Mouse (Mus musculus): ENCODE results near the gene Oasl2. TPM values are rescaled to one million over a fixed set of nuclear protein-coding genes. Genes with fewer than 3 reads are reported as not detected.
A peak's percentile ranks its signal among the peaks of the same experiment; 100 is the strongest.
"Not testable (repeated sequence)": the region's sequence is repeated elsewhere in the genome, so short reads cannot be mapped to it uniquely, and the experiment has no call there.

Oasl2 gene
- polyA plus RNA-seq, 1 experiment = 380 TPM

DNA sequence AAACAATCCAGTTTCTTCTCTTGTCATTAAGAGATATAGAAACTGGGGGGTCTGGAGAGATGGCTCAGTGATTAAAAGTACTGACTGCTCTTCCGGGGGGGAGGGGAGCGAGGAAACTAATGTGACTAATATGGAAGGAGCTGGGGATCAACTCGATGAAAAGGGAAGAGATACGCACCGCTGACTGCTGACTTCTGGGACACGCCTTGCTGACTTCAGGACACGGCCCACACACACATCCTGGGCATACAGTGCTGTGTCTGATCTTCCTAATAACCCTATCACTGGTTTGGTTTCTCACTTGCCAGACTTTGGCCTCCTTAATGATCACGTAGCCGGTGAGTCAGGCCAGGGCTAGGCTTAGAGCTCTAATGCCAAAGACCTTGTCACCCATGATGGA is 30.0 kb downstream of the Oasl2 start:
- H3K27ac ChIP-seq (ENCODE audit: insufficient read depth, low read depth, low read length) = no peak overlapping the region
- TF ChIP-seq POLR2A (IDR thresholded peaks at IDR 0.05; ENCODE audit: borderline replicate concordance, low read depth, low read length) = no peak
- no peak for TF ChIP-seq CTCF (IDR thresholded peaks at IDR 0.05; ENCODE audit: low read depth, low read length)
- H3K4me3 ChIP-seq (ENCODE audit: insufficient read depth, low read length) = no peak overlapping the region
- H3K4me1 ChIP-seq (ENCODE audit: control insufficient read depth, insufficient read depth, low read length) = peaks cover 8% of the 10 kb centered on the region

GRCm38 (mm10) chr5:114931626-114932025 is 34.9 kb downstream of the Oasl2 start:
- Histone ChIP-seq H3K4me3 (ENCODE audit: insufficient read depth, low read length) (no peak overlapping the region), H3K27ac (ENCODE audit: insufficient read depth, low read depth, low read length) (no peak overlapping the region), H3K4me1 (ENCODE audit: control insufficient read depth, insufficient read depth, low read length) (peaks cover 6% of the 10 kb centered on the region)
- TF ChIP-seq CTCF (IDR thresholded peaks at IDR 0.05; ENCODE audit: low read depth, low read length) (no peak), POLR2A (IDR thresholded peaks at IDR 0.05; ENCODE audit: borderline replicate concordance, low read depth, low read length) (no peak)

GRCm38 (mm10) chr5:114933206-114933605 is 36.5 kb downstream of the Oasl2 start:
- Histone ChIP-seq H3K4me1 (ENCODE audit: control insufficient read depth, insufficient read depth, low read length) (peaks cover 6% of the 10 kb centered on the region), H3K4me3 (ENCODE audit: insufficient read depth, low read length) (no peak overlapping the region), H3K27ac (ENCODE audit: insufficient read depth, low read depth, low read length) (no peak overlapping the region)
- TF ChIP-seq CTCF (IDR thresholded peaks at IDR 0.05; ENCODE audit: low read depth, low read length) (no peak), POLR2A (IDR thresholded peaks at IDR 0.05; ENCODE audit: borderline replicate concordance, low read depth, low read length) (no peak)

DNA sequence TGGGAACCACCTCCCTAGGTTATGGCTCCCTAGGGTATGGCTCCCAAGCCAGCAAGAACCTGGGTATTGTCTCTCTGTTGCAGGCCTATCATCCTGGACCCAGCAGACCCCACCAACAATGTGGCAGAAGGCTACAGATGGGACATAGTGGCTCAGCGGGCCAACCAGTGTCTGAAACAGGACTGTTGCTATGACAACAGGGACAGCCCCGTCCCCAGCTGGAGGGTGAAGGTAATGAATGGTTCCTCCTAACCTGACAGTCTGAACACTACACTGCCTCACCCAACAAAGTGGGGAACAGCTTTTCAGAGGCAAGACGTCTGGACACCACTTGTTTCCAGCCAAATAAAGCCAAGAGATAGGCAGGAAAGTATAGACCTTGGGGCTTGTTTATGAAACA is 39.1 kb downstream of the Oasl2 start:
- TF ChIP-seq POLR2A (IDR thresholded peaks at IDR 0.05; ENCODE audit: borderline replicate concordance, low read depth, low read length) (no peak), CTCF (IDR thresholded peaks at IDR 0.05; ENCODE audit: low read depth, low read length) (no peak)
- no peak overlapping the region for H3K4me3 ChIP-seq (ENCODE audit: insufficient read depth, low read length)
- peaks cover 6% of the 10 kb centered on the region for H3K4me1 ChIP-seq (ENCODE audit: control insufficient read depth, insufficient read depth, low read length)
- no peak overlapping the region for H3K27ac ChIP-seq (ENCODE audit: insufficient read depth, low read depth, low read length)

DNA sequence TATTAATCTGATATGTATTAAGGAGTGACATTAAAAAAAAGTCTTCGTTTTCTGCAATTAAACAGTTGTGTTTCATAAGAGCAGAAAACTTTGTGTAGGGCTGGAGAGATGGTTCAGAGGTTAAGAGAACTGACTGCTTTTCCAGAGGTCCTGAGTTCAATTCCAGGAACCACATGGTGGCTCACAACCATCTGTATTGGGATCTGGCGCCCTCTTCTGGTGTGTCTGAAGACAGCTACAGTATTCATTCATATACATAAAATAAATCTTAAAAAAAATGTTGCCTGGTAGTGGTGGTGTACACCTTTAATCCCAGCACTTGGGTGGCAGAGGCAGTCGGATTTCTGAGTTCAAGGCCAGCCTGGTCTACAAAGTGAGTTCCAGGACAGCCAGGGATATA is 44.4 kb downstream of the Oasl2 start:
- H3K4me3 ChIP-seq (ENCODE audit: insufficient read depth, low read length); H3K27ac ChIP-seq (ENCODE audit: insufficient read depth, low read depth, low read length); H3K4me1 ChIP-seq (ENCODE audit: control insufficient read depth, insufficient read depth, low read length): not testable (repeated sequence)

GRCm38 (mm10) chr5:114942074-114942765 is 45.5 kb downstream of the Oasl2 start, which contains the start of gene 2210016L21Rik:
Gene 2210016L21Rik, plus strand, starts transcription at chr5:114942158.
- H3K27ac ChIP-seq (ENCODE audit: insufficient read depth, low read depth, low read length) = peak within 1 kb of the TSS; percentile 41
- TF ChIP-seq POLR2A (IDR thresholded peaks at IDR 0.05; ENCODE audit: borderline replicate concordance, low read depth, low read length) (no peak; the same call in 1 of the 2 replicates), CTCF (IDR thresholded peaks at IDR 0.05; ENCODE audit: low read depth, low read length) (no peak)

DNA sequence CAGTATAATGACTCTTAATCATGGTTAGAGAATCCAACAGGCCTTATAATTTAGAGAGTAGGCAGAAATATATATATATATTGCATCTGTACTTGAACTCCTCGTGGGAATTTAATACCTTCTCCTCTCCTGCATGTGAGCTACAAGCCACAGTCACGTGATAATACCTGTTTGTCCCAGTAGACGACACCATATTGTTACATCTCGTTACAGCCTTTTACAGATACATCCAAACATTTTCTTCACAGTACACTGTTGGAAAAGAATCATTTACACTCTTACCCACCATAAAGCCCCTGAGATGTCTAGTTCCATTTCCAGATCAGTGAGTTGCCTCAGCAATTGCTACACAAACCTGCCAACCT is 46.0 kb downstream of the Oasl2 start:
- peaks cover 5% of the 10 kb centered on the region; the same call in 1 of the 2 replicates for H3K4me1 ChIP-seq (ENCODE audit: control insufficient read depth, insufficient read depth, low read length)
- TF ChIP-seq POLR2A (IDR thresholded peaks at IDR 0.05; ENCODE audit: borderline replicate concordance, low read depth, low read length) (no peak), CTCF (IDR thresholded peaks at IDR 0.05; ENCODE audit: low read depth, low read length) (no peak)
- H3K4me3 ChIP-seq (ENCODE audit: insufficient read depth, low read length) = peak overlapping the region; percentile 75
- H3K27ac ChIP-seq (ENCODE audit: insufficient read depth, low read depth, low read length) = no peak overlapping the region

More at GRCm38 (mm10) chr5:114942074-114942765, 45.5 kb downstream of the Oasl2 start, which contains the start of gene 2210016L21Rik:
- peaks cover 5% of the 10 kb centered on the region; the same call in 1 of the 2 replicates for H3K4me1 ChIP-seq (ENCODE audit: control insufficient read depth, insufficient read depth, low read length)
- H3K4me3 ChIP-seq (ENCODE audit: insufficient read depth, low read length) = peak within 1 kb of the TSS; percentile 75

DNA sequence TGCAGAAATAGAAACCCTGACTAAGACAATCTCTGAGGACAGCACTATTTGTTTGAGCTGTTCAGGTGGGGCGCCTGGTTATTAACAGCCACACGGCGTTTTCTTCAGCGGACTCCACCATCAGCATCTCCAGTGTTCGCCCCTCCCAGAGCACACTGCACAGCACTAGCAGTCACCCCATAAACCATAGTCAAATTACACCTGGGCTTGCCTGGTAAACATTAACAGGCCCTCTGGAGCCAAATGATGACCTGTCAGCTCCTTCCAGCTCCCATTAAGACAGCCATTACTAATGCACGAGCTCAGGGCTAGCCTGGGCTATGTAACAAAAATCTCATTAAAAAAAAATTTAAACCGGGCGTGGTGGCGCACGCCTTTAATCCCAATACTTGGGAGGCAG is 48.3 kb downstream of the Oasl2 start:
- TF ChIP-seq CTCF (IDR thresholded peaks at IDR 0.05; ENCODE audit: low read depth, low read length) (no peak), POLR2A (IDR thresholded peaks at IDR 0.05; ENCODE audit: borderline replicate concordance, low read depth, low read length) (no peak)
- Histone ChIP-seq H3K4me1 (ENCODE audit: control insufficient read depth, insufficient read depth, low read length) (peaks cover 5% of the 10 kb centered on the region; the same call in 1 of the 2 replicates), H3K4me3 (ENCODE audit: insufficient read depth, low read length) (no peak overlapping the region), H3K27ac (ENCODE audit: insufficient read depth, low read depth, low read length) (no peak overlapping the region)

DNA sequence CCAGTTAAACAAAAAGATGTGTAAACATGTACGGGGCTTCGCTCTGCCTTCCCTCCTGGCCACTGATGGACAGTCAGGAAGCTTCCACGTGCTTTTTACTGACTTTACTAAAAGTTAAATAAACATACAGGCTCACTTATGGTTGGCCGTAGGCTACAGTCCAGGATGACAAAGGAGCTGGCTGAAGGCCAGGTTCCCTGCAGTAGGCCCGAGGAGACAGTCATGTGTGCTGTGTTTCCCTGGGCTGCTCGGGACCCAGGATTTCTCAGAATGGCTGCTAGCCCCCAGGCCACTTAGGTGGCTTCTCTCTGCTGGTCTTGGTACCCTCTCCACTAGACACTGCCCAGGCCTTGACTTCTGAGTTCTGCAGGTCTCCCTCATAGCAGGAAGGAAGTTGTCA is 52.2 kb downstream of the Oasl2 start:
- no peak overlapping the region for H3K4me3 ChIP-seq (ENCODE audit: insufficient read depth, low read length)
- no peaks in the 10 kb centered on the region for H3K4me1 ChIP-seq (ENCODE audit: control insufficient read depth, insufficient read depth, low read length)
- no peak for TF ChIP-seq CTCF (IDR thresholded peaks at IDR 0.05; ENCODE audit: low read depth, low read length)
- no peak for TF ChIP-seq POLR2A (IDR thresholded peaks at IDR 0.05; ENCODE audit: borderline replicate concordance, low read depth, low read length)
- H3K27ac ChIP-seq (ENCODE audit: insufficient read depth, low read depth, low read length) = no peak overlapping the region

DNA sequence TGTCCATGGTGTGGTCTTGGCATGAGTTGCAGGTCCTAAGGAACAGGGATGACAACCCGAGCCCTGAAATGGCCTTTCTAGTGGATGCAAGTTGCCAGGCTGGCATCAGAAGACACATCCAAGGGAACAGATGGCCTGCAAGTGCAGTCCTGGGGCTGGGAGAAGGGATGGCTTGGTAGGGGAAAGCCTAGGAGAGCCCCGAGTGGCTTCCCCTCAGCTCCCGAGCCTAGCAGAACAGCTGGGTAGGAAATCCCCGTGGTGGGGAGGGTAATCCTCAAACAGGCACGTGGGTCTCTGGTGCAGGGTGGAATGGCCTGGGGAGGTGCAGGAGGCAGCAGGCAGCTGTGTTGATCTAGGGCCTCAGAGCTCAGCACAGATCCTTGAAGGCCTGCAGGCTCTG is 52.6 kb downstream of the Oasl2 start:
- TF ChIP-seq CTCF (IDR thresholded peaks at IDR 0.05; ENCODE audit: low read depth, low read length) = no peak
- TF ChIP-seq POLR2A (IDR thresholded peaks at IDR 0.05; ENCODE audit: borderline replicate concordance, low read depth, low read length) = no peak
- Histone ChIP-seq H3K4me3 (ENCODE audit: insufficient read depth, low read length) (no peak overlapping the region), H3K4me1 (ENCODE audit: control insufficient read depth, insufficient read depth, low read length) (no peaks in the 10 kb centered on the region)

More for the DNA sequence above, 52.6 kb downstream of the Oasl2 start:
- no peak overlapping the region for H3K27ac ChIP-seq (ENCODE audit: insufficient read depth, low read depth, low read length)

Data from bone marrow macrophage, adult 2 months (primary cell).